10 mouse cellular contexts compared by ENCODE assay signal in the genomic region with DNA sequence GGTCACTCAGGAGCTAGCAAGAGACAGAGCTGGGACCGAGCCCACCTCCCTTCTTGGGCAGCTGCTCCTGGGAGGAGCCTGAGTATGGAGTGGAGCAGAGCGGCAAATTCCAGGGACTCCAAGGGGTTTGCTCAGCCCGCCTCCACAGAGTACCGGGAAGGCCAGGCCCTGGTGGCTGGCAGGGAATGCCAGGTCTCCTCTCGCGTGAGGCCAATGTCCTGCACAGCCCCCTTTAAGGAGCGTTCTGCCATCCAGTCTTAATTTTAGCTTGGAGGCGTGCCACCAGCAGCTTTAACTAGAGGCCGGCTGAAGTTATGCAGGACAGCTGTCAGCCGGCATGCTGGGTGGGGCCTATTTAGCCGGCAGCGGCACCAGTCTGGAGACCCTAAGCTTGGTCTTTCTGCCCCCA. TPM values are rescaled to one million over a fixed set of nuclear protein-coding genes. Genes with fewer than 3 reads are reported as not detected.
A peak's percentile ranks its signal among the peaks of the same experiment; 100 is the strongest.
DNase-seq lines count a peak whose midpoint lies in the region; ATAC-seq and TF ChIP-seq lines count a peak whose summit lies in the region.
"Had no signal": no experiment of that assay in that cellular context is flagged by ENCODE, and none has a peak within 500 bp of the region (broad histone marks: within the 10 kb centered on the region; RNA-seq: fewer than 3 reads in every experiment).

TSS of gene Cav3 (plus strand) at position 165 of the 409 bp plus-strand sequence.

- no peaks in the 10 kb centered on the region for H3K4me1 ChIP-seq in kidney, adult 2 months (ENCODE audit: control insufficient read depth, insufficient read depth, low read length)
- H3K4me1 ChIP-seq in intestine, embryonic 16.5 days (ENCODE audit: control insufficient read depth, insufficient read depth, low read length): 0 out of 2 replicates have a peak, but pooled peaks cover 4% of the 10 kb centered on the region
- H3K4me1 ChIP-seq: midbrain, embryonic 12.5 days had no signal

- no peaks in the 10 kb centered on the region for H3K36me3 ChIP-seq in kidney, adult 2 months (ENCODE audit: control insufficient read depth, insufficient read depth, low read length)
- no peaks in the 10 kb centered on the region for H3K36me3 ChIP-seq in intestine, embryonic 16.5 days (ENCODE audit: control insufficient read depth, insufficient read depth, low read length)
- H3K36me3 ChIP-seq: midbrain, embryonic 12.5 days had no signal

- no peak for TF ChIP-seq POLR2A in kidney, adult 2 months (IDR thresholded peaks at IDR 0.05; ENCODE audit: low read depth, low read length)
- no peak for TF ChIP-seq POLR2A in brain, embryonic 14.5 days (IDR thresholded peaks at IDR 0.05; ENCODE audit: borderline replicate concordance, extremely low read depth, insufficient read depth, insufficient read length, poor library complexity, severe bottlenecking)

- peak; percentile 56; the same call in 1 of the 2 replicates for ATAC-seq in intestine, embryonic 16.5 days

- H3K9me3 ChIP-seq in intestine, embryonic 16.5 days (ENCODE audit: control insufficient read depth, low read length): no peaks in the 10 kb centered on the region
- H3K9me3 ChIP-seq: midbrain, embryonic 12.5 days had no signal

- 51% methylated on average over 12 of the region's 12 CpGs for WGBS in kidney, adult 2 months
- 43% methylated on average over 12 of the region's 12 CpGs for WGBS in intestine, embryonic 16.5 days

- H3K4me3 ChIP-seq in kidney, adult 2 months (ENCODE audit: insufficient read depth, low read depth, low read length): 0 out of 2 replicates have a peak within 1 kb of the TSS, but pooled peaks have one; percentile 5
- H3K4me3 ChIP-seq in intestine, embryonic 16.5 days (ENCODE audit: low read length): no peak within 1 kb of the TSS
- H3K4me3 ChIP-seq: midbrain, embryonic 12.5 days had no signal

- H3K9ac ChIP-seq in intestine, embryonic 16.5 days (ENCODE audit: low read depth, low read length): no peak within 1 kb of the TSS
- H3K9ac ChIP-seq: midbrain, embryonic 12.5 days had no signal

- H3K4me2 ChIP-seq in intestine, embryonic 16.5 days (ENCODE audit: low read depth, low read length): no peak within 1 kb of the TSS
- H3K4me2 ChIP-seq: midbrain, embryonic 12.5 days had no signal

- no peak for DNase-seq in kidney, adult 2 months
- DNase-seq in kidney, adult 8-10 months: no peak
- peak; percentile 22 for DNase-seq in brain, embryonic 14.5 days (ENCODE audit: low read depth)
- DNase-seq in heart, adult 11 months: peak; percentile 97
- no peak for DNase-seq in layer of hippocampus, postnatal 25 days (ENCODE audit: extremely low spot score in 1 of 2, low spot score in 1 of 2)
- DNase-seq in thymus, postnatal 14 days: no peak
- DNase-seq in natural killer cell, adult 2 months (ENCODE audit: low spot score in 2 of 2): no peak
- DNase-seq: cerebellum, adult 2 months had no signal

- no peak within 1 kb of the TSS for H3K27ac ChIP-seq in kidney, adult 2 months (ENCODE audit: insufficient read depth, low read depth, low read length)
- no peak within 1 kb of the TSS for H3K27ac ChIP-seq in intestine, embryonic 16.5 days (ENCODE audit: low read length)
- H3K27ac ChIP-seq: midbrain, embryonic 12.5 days had no signal

- TF ChIP-seq CTCF in kidney, adult 2 months (conservative IDR thresholded peaks at IDR 0.05; ENCODE audit: insufficient read depth, insufficient read length, low read depth, low read length): no peak
- TF ChIP-seq CTCF in brain, embryonic 14.5 days (IDR thresholded peaks at IDR 0.05; ENCODE audit: borderline replicate concordance, extremely low read depth, insufficient read depth, insufficient read length): no peak

- H3K27me3 ChIP-seq in kidney, adult 2 months (replicated peaks; ENCODE audit: control insufficient read depth, insufficient read depth, low read length): no peaks in the 10 kb centered on the region
- no peaks in the 10 kb centered on the region for H3K27me3 ChIP-seq in intestine, embryonic 16.5 days (replicated peaks; ENCODE audit: control insufficient read depth, insufficient read depth, low read length)
- H3K27me3 ChIP-seq: midbrain, embryonic 12.5 days had no signal

RNA-seq across cellular contexts. Expression of gene Cav3, which starts in this region (rescaled TPM):
- 0.50 and 1.4 TPM in 2 replicates for polyA plus RNA-seq in kidney, adult 2 months (2012; rRNA removed)
- polyA plus RNA-seq in brain, embryonic 14.5 days (2012; rRNA removed): 0.16 and 0.23 TPM in 2 replicates
- polyA plus RNA-seq in intestine, embryonic 16.5 days (2015; fragmentation: Nextera tagmentation; extraction: Ambion mirVana): 1.7 and 1.9 TPM in 2 replicates
- total RNA-seq in layer of hippocampus, postnatal 25 days (2021): under 1 TPM; 0.69 to 0.96 TPM
- polyA plus RNA-seq: midbrain, embryonic 12.5 days had no signal

Comparison
In these comparisons a context has a peak if more than half of its experiments do, and no peak if none do; other contexts are left out.
1. Peak in DNase-seq in brain, embryonic 14.5 days; RNA of the gene not detected or under 1 TPM.